In genomic region chr15:84843034-84843433, GRCm38 (mm10) we compare ENCODE assay signal across 14 mouse cellular contexts. TPM values are rescaled to one million over a fixed set of nuclear protein-coding genes. Genes with fewer than 3 reads are reported as not detected.
A peak's percentile ranks its signal among the peaks of the same experiment; 100 is the strongest.
DNase-seq lines count a peak whose midpoint lies in the region; ATAC-seq lines count a peak whose summit lies in the region.
"Had no signal": no experiment of that assay in that cellular context is flagged by ENCODE, and none has a peak within 500 bp of the region (broad histone marks: within the 10 kb centered on the region; RNA-seq: fewer than 3 reads in every experiment).

No protein-coding gene starts in this region.

- DNase-seq in adrenal gland, postnatal 10 days = peak; percentile 14
- no peak for DNase-seq in adrenal gland, adult 2 months
- DNase-seq in kidney, postnatal 14 days = peak; percentile 16
- no peak for DNase-seq in layer of hippocampus, postnatal 25 days (ENCODE audit: extremely low spot score in 1 of 2, low spot score in 1 of 2)
- no peak for DNase-seq in urinary bladder, postnatal 25 days (ENCODE audit: low spot score)
- DNase-seq: adrenal gland, postnatal 14 days; layer of hippocampus, postnatal 36 days had no signal

- H3K9me3 ChIP-seq in kidney, embryonic 14.5 days (ENCODE audit: control insufficient read depth, low read length) = no peaks in the 10 kb centered on the region
- no peaks in the 10 kb centered on the region for H3K9me3 ChIP-seq in limb, embryonic 12.5 days
- no peaks in the 10 kb centered on the region for H3K9me3 ChIP-seq in neural tube, embryonic 13.5 days
- H3K9me3 ChIP-seq: embryonic facial prominence, embryonic 15.5 days; liver, embryonic 12.5 days had no signal

- peaks cover 24% of the 10 kb centered on the region for H3K4me1 ChIP-seq in kidney, embryonic 14.5 days (ENCODE audit: control insufficient read depth, insufficient read depth, low read length)
- peaks cover 53% of the 10 kb centered on the region for H3K4me1 ChIP-seq in limb, embryonic 12.5 days (replicated peaks)
- H3K4me1 ChIP-seq in neural tube, embryonic 13.5 days (replicated peaks) = peaks cover 91% of the 10 kb centered on the region
- H3K4me1 ChIP-seq: embryonic facial prominence, embryonic 15.5 days had no signal

- H3K9ac ChIP-seq in kidney, embryonic 14.5 days (ENCODE audit: low read depth, low read length) = no peak overlapping the region
- H3K9ac ChIP-seq in limb, embryonic 12.5 days (replicated peaks) = no peak overlapping the region
- H3K9ac ChIP-seq in neural tube, embryonic 13.5 days = peak overlapping the region; percentile 34; the same call in 1 of the 2 replicates
- H3K9ac ChIP-seq: embryonic facial prominence, embryonic 15.5 days; liver, embryonic 12.5 days had no signal

- H3K4me3 ChIP-seq in kidney, embryonic 14.5 days (ENCODE audit: low read length) = no peak overlapping the region
- H3K4me3 ChIP-seq in limb, embryonic 12.5 days (replicated peaks) = no peak overlapping the region
- H3K4me3 ChIP-seq in neural tube, embryonic 13.5 days = no peak overlapping the region
- H3K4me3 ChIP-seq: embryonic facial prominence, embryonic 15.5 days; liver, embryonic 12.5 days; myocyte had no signal

- H3K4me2 ChIP-seq in kidney, embryonic 14.5 days (replicated peaks; ENCODE audit: low read depth, low read length) = no peak overlapping the region
- H3K4me2 ChIP-seq in limb, embryonic 12.5 days = peak overlapping the region; percentile 37
- H3K4me2 ChIP-seq in neural tube, embryonic 13.5 days = peak overlapping the region; percentile 40
- H3K4me2 ChIP-seq: embryonic facial prominence, embryonic 15.5 days; liver, embryonic 12.5 days had no signal

- no peaks in the 10 kb centered on the region for H3K27me3 ChIP-seq in kidney, embryonic 14.5 days (ENCODE audit: control insufficient read depth, insufficient read depth, low read length)
- H3K27me3 ChIP-seq in limb, embryonic 12.5 days = no peaks in the 10 kb centered on the region
- H3K27me3 ChIP-seq in neural tube, embryonic 13.5 days = no peaks in the 10 kb centered on the region
- H3K27me3 ChIP-seq: embryonic facial prominence, embryonic 15.5 days; liver, embryonic 12.5 days had no signal

- no peak for ATAC-seq in kidney, embryonic 14.5 days (ENCODE audit: low FRiP score, low TSS enrichment)
- ATAC-seq in limb, embryonic 12.5 days (ENCODE audit: insufficient number of reproducible peaks, insufficient read depth, low FRiP score, low TSS enrichment, low read depth) = no peak
- ATAC-seq in neural tube, embryonic 13.5 days (ENCODE audit: low read depth) = no peak
- ATAC-seq: liver, embryonic 12.5 days had no signal

- H3K27ac ChIP-seq in kidney, embryonic 14.5 days (ENCODE audit: low read depth, low read length) = no peak overlapping the region
- H3K27ac ChIP-seq in limb, embryonic 12.5 days = peak overlapping the region; percentile 76
- H3K27ac ChIP-seq in neural tube, embryonic 13.5 days (replicated peaks) = peak overlapping the region; percentile 84
- H3K27ac ChIP-seq: embryonic facial prominence, embryonic 15.5 days; liver, embryonic 12.5 days; macrophage had no signal

- no peaks in the 10 kb centered on the region for H3K36me3 ChIP-seq in kidney, embryonic 14.5 days (ENCODE audit: control insufficient read depth, insufficient read depth, low read length)
- H3K36me3 ChIP-seq in limb, embryonic 12.5 days = no peaks in the 10 kb centered on the region
- H3K36me3 ChIP-seq in neural tube, embryonic 13.5 days = no peaks in the 10 kb centered on the region; the same call in 1 of the 2 replicates
- H3K36me3 ChIP-seq: embryonic facial prominence, embryonic 15.5 days; liver, embryonic 12.5 days had no signal

- WGBS in kidney, embryonic 14.5 days = 51% methylated on average over 10 of the region's 10 CpGs
- 56% methylated on average over 10 of the region's 10 CpGs for WGBS in limb, embryonic 12.5 days
- WGBS in neural tube, embryonic 13.5 days = 40% methylated on average over 10 of the region's 10 CpGs

RNA-seq across cellular contexts. Expression of gene Phf21b, which starts 12.8 kb away (rescaled TPM):
- 1 to 10 TPM; 1.3 to 2.5 TPM for total RNA-seq in adrenal gland, postnatal 10 days (2021)
- 1 to 10 TPM; 1.7 to 1.8 TPM for total RNA-seq in adrenal gland, adult 2 months (2021)
- polyA plus RNA-seq in adrenal gland, adult 2 months (2012; rRNA removed) = 5.2 and 5.5 TPM in 2 replicates
- 1.1 and 1.8 TPM in 2 replicates for polyA plus RNA-seq in kidney, embryonic 14.5 days (2014; fragmentation: Nextera tagmentation; extraction: Ambion mirVana)
- 0.84 and 2.0 TPM in 2 replicates for polyA plus RNA-seq in limb, embryonic 12.5 days (2016; fragmentation: Nextera tagmentation; extraction: Ambion mirVana)
- 11.5 and 12.6 TPM in 2 replicates for polyA plus RNA-seq in neural tube, embryonic 13.5 days (2015; fragmentation: Nextera tagmentation; extraction: Ambion mirVana)
- 10 to 100 TPM in 1 of 2 experiments, 1 to 10 TPM in 1; 6.4 to 10.1 TPM for total RNA-seq in layer of hippocampus, postnatal 25 days (2021)

Comparison
In these comparisons a context has a peak if more than half of its experiments do, and no peak if none do; other contexts are left out.
1. DNase-seq: peak in adrenal gland, postnatal 10 days (single experiment) and kidney, postnatal 14 days (single experiment); none in adrenal gland, adult 2 months (single experiment), layer of hippocampus, postnatal 25 days (0 of 2) and urinary bladder, postnatal 25 days (single experiment).